Mouse (Mus musculus): Measurements from ENCODE around the gene Gtf2e1. TPM values are rescaled to one million over a fixed set of nuclear protein-coding genes. Genes with fewer than 3 reads are reported as not detected.

Gene Gtf2e1
- total RNA-seq, 2 experiments from 2014 or later: 15.6 to 16.6 TPM

DNA sequence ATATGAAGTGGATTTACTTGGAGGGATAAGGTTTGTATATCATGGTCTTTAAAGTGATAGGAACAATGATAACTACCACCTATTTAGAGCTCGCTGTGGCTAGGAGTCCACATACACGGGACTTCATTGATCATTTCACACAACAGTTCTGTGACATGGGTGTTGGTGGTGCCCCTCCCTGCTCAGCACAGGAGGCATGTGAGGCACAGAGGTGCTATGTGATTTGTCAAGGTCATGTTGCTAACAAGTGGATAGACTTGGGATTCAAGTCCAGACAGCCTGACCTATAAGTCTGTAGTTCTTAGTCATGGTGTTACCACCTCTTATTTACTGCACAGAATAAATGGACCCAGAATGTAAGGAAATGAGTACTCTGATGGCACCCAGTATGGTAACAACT lies 11.4 kb upstream of the Gtf2e1 start:
- DNase-seq (ENCODE audit: low spot score in 2 of 2): no peak

- no peak for DNase-seq (ENCODE audit: low spot score in 2 of 2)
Observed at GRCm38 (mm10) chr16:37550266-37550665, 10.7 kb upstream of the Gtf2e1 start.

- no peak for DNase-seq (ENCODE audit: low spot score in 2 of 2)
Observed at GRCm38 (mm10) chr16:37546312-37546711, 6.7 kb upstream of the Gtf2e1 start.

- DNase-seq (ENCODE audit: low spot score in 2 of 2): no peak
Observed at GRCm38 (mm10) chr16:37540776-37541175, 1.2 kb upstream of the Gtf2e1 start.

DNA sequence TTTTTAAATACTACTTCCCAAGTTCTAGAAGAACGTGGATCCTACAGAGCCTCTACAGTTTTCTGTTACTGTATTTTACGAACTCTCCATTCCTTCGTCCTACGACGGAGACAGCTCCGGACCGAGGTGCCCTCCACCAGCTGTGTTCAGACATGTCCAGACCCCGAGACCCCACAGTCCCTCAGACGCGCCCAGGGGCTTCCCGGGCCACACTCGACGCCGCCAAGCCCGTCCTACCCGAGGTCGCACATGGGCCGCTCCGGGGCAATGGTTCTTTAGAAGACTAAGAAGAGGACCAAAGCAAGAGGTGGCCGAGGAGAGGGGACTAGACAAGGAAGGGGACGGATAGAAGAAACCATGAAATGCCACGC lies 364 bp downstream of the Gtf2e1 start:
- DNase-seq (ENCODE audit: low spot score in 2 of 2): no peak

DNA sequence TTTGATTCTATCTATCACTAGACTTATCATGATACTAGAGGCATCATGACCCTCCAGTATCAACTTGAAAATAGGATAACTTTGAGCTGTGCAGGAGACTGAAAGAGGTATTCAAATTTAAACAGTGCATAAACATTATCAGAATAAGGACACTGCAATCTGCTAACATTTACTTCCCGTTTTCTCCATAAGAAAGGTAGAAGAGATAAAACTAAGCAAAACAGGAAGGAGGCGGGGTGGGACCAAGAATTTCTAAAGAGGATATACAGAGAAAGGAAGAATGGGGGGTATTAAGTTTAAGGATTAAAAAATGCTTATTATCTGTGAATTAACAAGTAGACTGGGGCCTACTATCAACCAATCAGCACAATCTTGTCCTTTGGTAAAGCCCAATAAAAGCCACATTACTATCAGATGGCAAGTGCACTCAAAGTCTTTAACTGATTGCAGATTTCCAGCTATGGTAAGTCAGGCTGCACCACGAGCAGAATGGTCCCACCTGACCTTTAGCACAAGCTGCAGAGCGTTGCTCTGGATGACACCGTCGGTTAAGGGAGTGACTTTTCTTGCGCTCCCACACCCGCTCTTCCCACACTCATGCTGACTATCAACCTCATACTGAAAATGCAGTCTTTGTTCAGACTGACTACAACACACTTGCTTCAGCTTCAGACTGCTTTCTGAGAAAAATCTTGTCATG lies 6.1 kb downstream of the Gtf2e1 start:
- no peak for DNase-seq (ENCODE audit: low spot score in 2 of 2)

- DNase-seq (ENCODE audit: low spot score in 2 of 2): no peak
Observed at GRCm38 (mm10) chr16:37532046-37532445, 7.5 kb downstream of the Gtf2e1 start.

DNA sequence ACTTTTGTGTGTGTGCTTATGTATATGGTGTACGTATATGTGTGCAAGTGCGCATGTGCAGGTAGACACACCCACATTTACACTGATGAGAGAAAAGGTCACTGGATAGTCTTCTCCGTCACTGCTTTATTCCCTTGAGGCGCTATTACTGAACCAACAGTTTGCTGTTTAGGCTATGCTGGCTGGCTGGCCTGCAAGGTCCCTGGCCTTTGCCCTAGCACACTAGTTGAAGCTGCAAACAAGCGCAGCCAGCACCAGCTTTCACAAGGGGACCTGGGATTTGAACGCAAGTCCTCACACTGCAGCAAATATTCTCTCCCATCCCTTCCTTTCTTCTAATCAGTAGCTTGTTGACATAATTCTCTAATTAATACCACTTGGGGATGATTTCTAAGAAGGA lies 9.4 kb downstream of the Gtf2e1 start:
- DNase-seq (ENCODE audit: low spot score in 2 of 2): no peak

DNA sequence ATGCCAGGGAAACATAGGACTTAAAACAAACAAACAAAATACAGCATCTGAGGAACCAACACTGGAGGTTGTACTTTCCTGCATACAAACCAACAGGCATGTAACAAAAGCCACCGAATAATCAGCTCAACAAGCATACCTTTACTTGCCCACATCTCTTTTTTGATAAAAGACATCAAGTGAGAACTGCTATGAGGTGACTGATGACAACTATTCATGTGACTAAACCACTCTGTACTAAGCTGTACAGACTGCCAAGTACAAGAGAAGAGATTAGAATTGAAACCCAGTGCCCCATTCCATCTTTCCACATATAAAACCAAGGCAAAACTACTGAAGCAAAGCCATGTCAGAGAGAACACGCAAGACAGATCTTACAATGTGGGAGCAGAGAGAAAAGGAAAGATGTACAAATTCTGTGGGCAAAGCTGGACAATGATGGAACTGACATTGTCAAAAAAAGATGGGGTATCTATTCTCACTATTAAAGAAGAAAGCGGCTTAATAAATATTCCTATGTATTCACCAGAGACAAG lies 12.8 kb downstream of the Gtf2e1 start:
- DNase-seq (ENCODE audit: low spot score in 2 of 2): no peak

- DNase-seq (ENCODE audit: low spot score in 2 of 2): no peak
Observed at GRCm38 (mm10) chr16:37525121-37525520, 14.5 kb downstream of the Gtf2e1 start.

GRCm38 (mm10) chr16:37522100-37522697 lies 17.4 kb downstream of the Gtf2e1 start:
- DNase-seq (ENCODE audit: low spot score in 2 of 2): no peak

- DNase-seq (ENCODE audit: low spot score in 2 of 2): no peak
Observed at GRCm38 (mm10) chr16:37520190-37521040, 19.2 kb downstream of the Gtf2e1 start.

DNA sequence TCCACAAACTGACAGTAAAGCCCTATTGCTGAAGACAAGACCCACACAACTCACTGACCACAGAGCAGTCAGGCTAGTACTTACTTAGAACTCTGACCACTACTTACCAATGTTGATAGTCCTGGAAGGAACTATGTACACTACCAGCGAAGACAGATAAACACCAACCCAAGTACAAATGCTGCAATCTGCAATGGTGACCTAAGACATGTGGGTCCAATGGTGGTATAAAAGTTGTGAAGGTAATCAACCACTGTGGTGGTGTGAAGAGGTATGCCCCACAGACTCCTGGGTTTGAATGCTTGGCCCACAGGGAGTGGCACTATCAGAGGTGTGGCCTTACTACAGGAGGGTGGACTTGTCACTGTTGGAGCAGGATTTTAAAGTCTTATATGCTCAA lies 19.9 kb downstream of the Gtf2e1 start:
- no peak for DNase-seq (ENCODE audit: low spot score in 2 of 2)

DNA sequence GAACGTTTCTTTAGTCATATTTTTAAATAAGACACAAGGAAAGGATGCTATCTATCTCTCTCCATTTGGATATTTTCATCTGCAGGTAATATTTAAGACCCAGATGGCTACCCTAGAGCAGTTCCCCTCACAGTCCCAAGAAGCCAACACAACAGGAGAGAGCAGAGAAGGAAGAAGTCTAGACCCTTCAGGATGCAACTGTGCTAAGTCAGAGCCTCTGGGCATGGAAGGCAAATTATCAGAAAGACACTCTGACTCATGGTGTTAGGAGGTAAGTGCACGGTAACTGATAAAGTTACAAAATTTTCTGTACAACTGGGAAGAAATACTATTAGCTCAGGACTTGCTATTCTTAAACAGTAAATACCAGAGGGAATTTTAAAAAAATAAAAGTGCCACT lies 20.9 kb downstream of the Gtf2e1 start:
- DNase-seq (ENCODE audit: low spot score in 2 of 2): no peak

DNA sequence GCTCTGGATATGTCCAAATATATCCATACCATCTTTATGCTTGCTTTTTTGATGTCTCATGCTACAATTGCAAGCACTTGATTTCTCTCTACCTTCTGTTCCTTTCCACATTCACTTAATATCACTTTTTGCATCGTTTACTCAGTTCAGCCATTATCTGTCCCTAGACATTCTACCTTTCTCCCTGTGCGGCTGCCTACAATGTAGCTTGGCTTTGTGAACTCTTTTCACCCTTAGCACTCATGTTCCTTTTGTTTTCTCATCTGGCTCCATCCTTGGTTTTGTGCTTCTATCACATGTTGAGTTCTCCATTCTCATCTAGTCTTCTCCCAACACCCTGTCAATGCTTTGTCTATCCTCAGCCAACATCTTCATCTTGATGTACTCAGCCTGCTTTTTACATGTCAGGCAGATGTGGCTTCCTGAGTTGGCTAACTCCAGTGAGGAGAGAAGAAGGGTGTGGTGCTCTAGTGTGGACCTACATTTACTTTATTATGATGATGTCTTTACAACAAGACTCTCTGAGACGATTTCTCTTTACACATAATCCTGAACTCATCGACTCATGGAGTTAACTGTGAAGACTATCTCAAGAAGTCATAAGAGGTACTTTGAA lies 21.9 kb downstream of the Gtf2e1 start:
- DNase-seq (ENCODE audit: low spot score in 2 of 2): no peak

DNA sequence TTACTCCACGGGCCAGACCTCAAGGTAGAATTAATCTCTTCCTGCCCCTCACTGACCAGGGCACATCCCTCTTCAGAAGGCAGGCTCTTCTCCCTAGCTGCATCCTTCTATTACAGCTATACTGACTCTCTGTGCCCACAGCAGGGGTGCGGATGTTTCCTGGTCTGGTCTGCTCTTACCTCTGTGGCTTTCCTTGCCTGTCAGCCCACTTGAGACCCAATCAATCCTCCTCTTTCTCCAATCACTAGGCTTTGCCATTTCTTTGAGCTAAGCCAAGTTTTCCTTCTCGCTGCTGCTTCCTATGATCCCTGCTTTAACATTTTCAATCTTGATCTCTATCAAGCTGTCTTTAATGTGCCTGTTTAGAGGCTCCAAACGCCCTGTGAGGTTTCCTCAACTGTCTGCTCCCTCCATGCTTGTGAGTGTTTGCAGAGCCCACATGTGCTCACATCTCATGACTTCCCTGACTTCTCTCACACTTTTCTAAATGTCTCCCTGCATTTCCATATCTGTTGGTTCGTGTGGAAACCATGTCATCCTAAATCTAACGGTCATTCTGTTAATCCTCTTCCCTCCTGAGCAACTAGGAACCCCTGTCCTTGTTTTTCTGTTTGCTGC lies 23.1 kb downstream of the Gtf2e1 start:
- no peak for DNase-seq (ENCODE audit: low spot score in 2 of 2)

GRCm38 (mm10) chr16:37514644-37515043 lies 24.9 kb downstream of the Gtf2e1 start:
- no peak for DNase-seq (ENCODE audit: low spot score in 2 of 2)

- no peak for DNase-seq (ENCODE audit: low spot score in 2 of 2)
Observed at GRCm38 (mm10) chr16:37511489-37511888, 28.1 kb downstream of the Gtf2e1 start.

DNA sequence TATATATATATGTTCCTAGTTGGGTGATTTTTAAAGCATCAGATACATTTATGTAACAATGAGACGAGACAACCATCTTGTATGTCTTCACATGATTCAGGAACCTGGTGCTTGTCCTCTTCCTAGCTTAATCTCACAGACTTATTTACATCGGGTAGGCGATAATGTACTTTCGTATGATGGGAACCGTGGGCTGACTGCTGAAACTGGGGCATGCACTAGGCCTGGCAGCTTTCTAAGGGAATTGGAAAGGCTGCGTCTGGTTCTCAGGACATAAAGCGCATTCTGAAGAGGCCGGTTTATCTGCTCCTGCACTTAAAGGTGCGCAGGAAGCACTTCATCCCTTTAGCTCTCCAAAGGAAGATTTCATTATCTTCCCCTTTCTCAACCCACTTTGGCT lies 32.8 kb downstream of the Gtf2e1 start:
- DNase-seq (ENCODE audit: low spot score in 2 of 2): no peak

GRCm38 (mm10) chr16:37504517-37504916 lies 35.1 kb downstream of the Gtf2e1 start:
- DNase-seq (ENCODE audit: low spot score in 2 of 2): no peak

DNA sequence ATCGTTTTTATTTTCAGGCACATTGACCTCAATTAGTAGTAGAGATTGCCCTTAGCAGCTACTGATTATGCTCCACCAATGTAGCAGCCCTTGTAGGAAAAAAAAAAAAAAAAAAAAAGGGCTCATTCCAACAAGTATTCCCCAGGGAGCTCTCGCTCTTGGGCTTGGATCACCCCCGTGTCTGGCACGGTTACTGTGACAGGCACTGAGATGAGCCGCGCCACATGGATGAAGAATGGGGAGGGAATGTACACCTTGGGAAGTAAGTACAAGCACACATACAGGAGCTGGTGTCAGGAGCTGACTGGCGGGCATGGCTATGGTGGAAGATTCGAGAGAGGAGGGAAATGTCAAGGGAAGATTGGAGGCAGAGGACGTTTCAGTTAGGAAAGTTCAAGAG lies 41.0 kb downstream of the Gtf2e1 start:
- DNase-seq (ENCODE audit: low spot score in 2 of 2): no peak

All from adrenal gland, postnatal 4 days (tissue).